Mouse (Mus musculus): ENCODE results near the gene Ubn1. TPM values are rescaled to one million over a fixed set of nuclear protein-coding genes. Genes with fewer than 3 reads are reported as not detected.

Ubn1 gene
- 19.2 TPM for polyA plus RNA-seq (2017; shearing (Covaris generic))

GRCm38 (mm10) chr16:5049774-5050234, at the start of gene Ubn1, which contains the start of gene Glyr1:
Gene Ubn1, plus strand, starts transcription at chr16:5050057.
Gene Glyr1, minus strand, starts transcription at chr16:5049863.

DNA sequence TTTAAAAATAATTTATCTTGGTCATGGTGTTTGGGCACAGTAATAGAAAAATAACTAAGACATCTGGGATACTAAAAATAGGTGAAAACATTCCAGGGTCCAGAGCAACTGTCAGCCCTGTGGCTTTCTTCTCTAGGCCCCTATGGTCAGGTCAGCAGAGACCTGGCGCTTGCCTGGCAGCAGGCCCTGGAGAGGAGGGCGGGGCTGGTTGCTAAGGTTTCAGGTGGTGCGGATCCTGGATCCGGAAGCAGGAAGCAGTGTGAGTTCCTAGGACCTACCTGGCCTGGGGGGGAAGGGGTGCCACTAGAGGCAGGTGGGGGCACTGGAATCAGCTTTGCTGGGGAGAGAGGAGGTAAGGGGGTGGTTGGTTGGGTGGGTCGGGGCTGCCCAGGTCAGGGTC, 42.8 kb upstream of the Ubn1 start, which contains the start of gene Smim22:
Gene Smim22, plus strand, starts transcription at position 222 of the 400 bp plus-strand sequence.

GRCm38 (mm10) chr16:5013054-5013838, 36.6 kb upstream of the Ubn1 start, which contains the start of gene Rogdi:
Gene Rogdi, minus strand, starts transcription at chr16:5013553.

GRCm38 (mm10) chr16:5132401-5132801, 82.5 kb downstream of the Ubn1 start, which contains the start of gene Ppl:
Gene Ppl, minus strand, starts transcription at chr16:5132421.

Other genes starting within 250 kb of the Ubn1 start
- gene 4930562C15Rik, start 214.6 kb upstream of the Ubn1 start, polyA plus RNA-seq (2017; shearing (Covaris generic)): 0.53 TPM
- gene Ubald1, start 169.7 kb upstream of the Ubn1 start, polyA plus RNA-seq (2017; shearing (Covaris generic)): 52.3 TPM
- gene Mgrn1, start 163.8 kb upstream of the Ubn1 start, polyA plus RNA-seq (2017; shearing (Covaris generic)): 66.5 TPM
- gene Nudt16l1, start 111.3 kb upstream of the Ubn1 start, polyA plus RNA-seq (2017; shearing (Covaris generic)): 164 TPM
- 80.4 TPM for gene Anks3, start 85.9 kb upstream of the Ubn1 start, polyA plus RNA-seq (2017; shearing (Covaris generic))
- not detected for gene Sept12, start 52.2 kb upstream of the Ubn1 start, polyA plus RNA-seq (2017; shearing (Covaris generic))
- gene Smim22, start 42.8 kb upstream of the Ubn1 start, polyA plus RNA-seq (2017; shearing (Covaris generic)): not detected
- gene Rogdi, start 36.5 kb upstream of the Ubn1 start, polyA plus RNA-seq (2017; shearing (Covaris generic)): 18.3 TPM
- 176 TPM for gene Glyr1, start 194 bp upstream of the Ubn1 start, polyA plus RNA-seq (2017; shearing (Covaris generic))
- 0.20 TPM for gene Ppl, start 82.4 kb downstream of the Ubn1 start, polyA plus RNA-seq (2017; shearing (Covaris generic))
- 0.05 TPM for gene Sec14l5, start 97.1 kb downstream of the Ubn1 start, polyA plus RNA-seq (2017; shearing (Covaris generic))
- 15.5 TPM for gene Nagpa, start 154.0 kb downstream of the Ubn1 start, polyA plus RNA-seq (2017; shearing (Covaris generic))
- 0.20 TPM for gene AU021092, start 172.2 kb downstream of the Ubn1 start, polyA plus RNA-seq (2017; shearing (Covaris generic))
- gene Alg1, start 183.6 kb downstream of the Ubn1 start, polyA plus RNA-seq (2017; shearing (Covaris generic)): 33.0 TPM
- 47.9 TPM for gene Eef2kmt, start 205.9 kb downstream of the Ubn1 start, polyA plus RNA-seq (2017; shearing (Covaris generic))